Mouse (Mus musculus) adrenal gland, postnatal 14 days (tissue): Measurements from ENCODE around the gene Slc41a1. TPM values are rescaled to one million over a fixed set of nuclear protein-coding genes. Genes with fewer than 3 reads are reported as not detected.
"Not testable (repeated sequence)": the region's sequence is repeated elsewhere in the genome, so short reads cannot be mapped to it uniquely, and the experiment has no call there.

ENCODE experiments used
- DNase-seq: peaks from one replicate; pipeline ENCODE4 v3.0.0; 2021; ENCODE audit warnings: mixed read lengths
- long read RNA-seq, 2 experiments: library from polyadenylated mRNA; stranded (forward); transcript quantifications; one replicate each; pipeline ENCODE4 v2.0.0; 2021
- total RNA-seq: library from RNA; stranded (reverse); gene quantifications from 2 replicates; pipeline ENCODE4 v1.2.3, GENCODE M21; 2021

The Slc41a1 gene
- total RNA-seq = 35.2 and 52.6 TPM in 2 replicates
- long read RNA-seq, experiment 1, full-length matches to known transcripts = 4 of 15 reads
- long read RNA-seq, experiment 1, partial matches to known transcripts = 3 of 15 reads
- long read RNA-seq, experiment 1, other reads (novel, unspliced or antisense) = 8 of 15 reads
- long read RNA-seq, experiment 2, full-length matches to known transcripts = 7 of 17 reads
- long read RNA-seq, experiment 2, partial matches to known transcripts = 2 of 17 reads
- long read RNA-seq, experiment 2, other reads (novel, unspliced or antisense) = 8 of 17 reads

DNA sequence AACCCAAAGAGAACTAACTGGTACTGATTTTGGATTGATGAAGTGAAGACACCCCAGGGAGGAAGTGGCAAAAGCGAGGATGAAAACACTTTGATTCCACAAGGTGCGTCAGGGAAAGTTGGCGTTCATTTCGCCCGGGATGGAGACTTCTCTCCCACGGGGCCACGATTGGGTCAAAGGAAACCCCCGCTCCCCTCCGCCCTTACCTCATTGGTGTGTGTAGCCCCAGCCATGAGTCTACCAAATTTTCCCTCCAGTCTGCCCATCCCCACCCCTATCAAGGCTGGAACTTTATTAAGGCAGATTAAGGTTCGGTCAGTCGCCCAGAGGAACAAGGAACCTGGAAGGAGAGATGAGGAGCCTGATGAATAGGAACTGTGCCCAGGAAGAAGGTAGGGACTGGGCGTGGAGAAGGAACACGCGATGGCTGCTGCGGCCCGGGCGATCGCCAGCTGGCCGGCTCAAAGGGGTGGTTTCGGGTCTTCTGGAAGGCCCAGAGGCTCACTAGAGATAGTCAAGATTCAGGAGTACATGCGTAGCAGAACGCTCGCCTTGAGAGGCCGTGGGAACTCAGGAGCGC is at the start of gene Slc41a1:
Gene Slc41a1 (plus strand): TSS at position 287 of the 580 bp plus-strand sequence.
- no peak for DNase-seq

- DNase-seq = no peak
Observed at GRCm38 (mm10) chr1:131794591-131794990, 32.7 kb upstream of the Slc41a1 start.

- DNase-seq = no peak
Observed at GRCm38 (mm10) chr1:131795171-131795570, 32.1 kb upstream of the Slc41a1 start.

- DNase-seq = peak; percentile 85
Observed at GRCm38 (mm10) chr1:131797202-131797909, 29.9 kb upstream of the Slc41a1 start, which contains the start of gene Pm20d1. TSS of gene Pm20d1 (plus strand) at chr1:131797381.

DNA sequence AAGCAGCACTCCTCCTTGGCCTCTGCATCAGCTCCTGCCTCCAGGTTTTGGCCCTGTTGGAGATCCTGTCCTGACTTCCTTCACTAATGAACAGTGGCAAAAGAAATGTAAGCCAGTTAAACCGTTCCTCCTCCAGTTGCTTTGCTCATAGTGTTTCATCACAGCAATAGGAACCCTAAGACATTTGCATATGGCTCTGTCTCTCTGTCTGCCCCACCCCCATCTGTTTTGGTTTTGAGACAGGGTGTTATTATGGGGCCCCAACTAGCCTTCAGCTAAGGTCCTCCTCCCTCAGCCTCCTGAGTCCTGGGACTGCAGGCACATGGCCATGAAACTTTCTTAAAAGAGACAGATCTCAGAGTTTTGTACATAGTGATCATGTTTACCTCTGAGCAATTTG is 27.3 kb upstream of the Slc41a1 start:
- no peak for DNase-seq

DNA sequence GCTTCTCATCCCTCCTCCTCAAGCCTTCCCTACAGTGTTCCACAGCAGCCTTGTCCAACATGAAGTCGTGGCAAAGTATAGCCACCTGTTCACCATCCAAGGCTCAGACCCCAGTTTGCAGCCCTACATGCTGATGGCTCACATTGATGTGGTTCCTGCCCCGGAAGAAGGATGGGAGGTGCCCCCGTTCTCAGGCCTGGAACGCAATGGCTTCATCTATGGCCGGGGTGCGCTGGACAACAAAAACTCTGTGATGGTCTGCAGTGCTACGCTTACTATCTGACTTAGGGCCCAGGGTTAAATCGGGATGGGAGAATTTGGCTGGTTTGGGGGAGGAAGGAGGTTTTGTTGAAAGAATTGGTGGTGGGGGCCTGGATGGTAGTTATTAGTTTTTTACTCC is 26.2 kb upstream of the Slc41a1 start:
- no peak for DNase-seq

DNA sequence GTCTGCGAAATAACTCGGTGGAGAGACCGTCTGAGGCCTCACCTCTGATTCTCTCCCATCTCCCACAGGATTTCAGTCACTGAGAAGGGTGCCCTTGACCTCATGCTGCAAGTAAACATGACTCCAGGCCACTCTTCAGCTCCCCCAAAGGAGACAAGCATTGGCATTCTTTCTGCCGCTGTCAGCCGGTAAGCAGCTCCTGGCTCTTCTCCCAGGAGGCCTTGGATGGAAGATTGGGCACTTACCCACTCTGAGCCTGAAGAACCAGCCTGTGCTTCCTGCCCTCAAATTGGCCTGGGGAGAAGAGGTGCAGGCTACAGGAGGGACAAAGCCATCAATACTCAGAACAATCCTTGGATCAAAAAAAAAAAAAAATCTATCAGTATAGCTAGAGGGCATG is 24.6 kb upstream of the Slc41a1 start:
- DNase-seq = peak; percentile 44

GRCm38 (mm10) chr1:131804166-131804565 is 23.1 kb upstream of the Slc41a1 start:
- no peak for DNase-seq

DNA sequence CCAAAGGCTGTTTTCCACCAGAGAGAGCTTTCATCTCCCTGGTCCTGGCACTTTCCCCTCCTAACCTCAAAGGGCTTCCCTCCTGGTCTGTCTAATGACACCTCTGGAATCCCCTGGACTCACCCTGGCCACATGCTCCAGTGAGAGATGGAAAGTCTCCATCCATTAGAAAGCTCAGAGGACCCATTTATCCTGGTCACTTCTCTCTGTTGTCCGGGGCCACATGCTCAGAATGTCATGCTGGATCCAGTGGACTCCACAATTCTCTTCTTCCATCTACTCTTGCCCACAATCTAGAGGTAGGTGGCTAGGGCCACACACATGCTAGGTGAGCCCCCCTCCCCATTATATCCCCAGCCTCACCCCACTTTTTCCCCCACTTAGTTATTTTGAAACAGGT is 18.3 kb upstream of the Slc41a1 start:
- no peak for DNase-seq

GRCm38 (mm10) chr1:131809651-131810050 is 17.6 kb upstream of the Slc41a1 start:
- no peak for DNase-seq

GRCm38 (mm10) chr1:131811393-131811792 is 15.9 kb upstream of the Slc41a1 start:
- DNase-seq = no peak

DNA sequence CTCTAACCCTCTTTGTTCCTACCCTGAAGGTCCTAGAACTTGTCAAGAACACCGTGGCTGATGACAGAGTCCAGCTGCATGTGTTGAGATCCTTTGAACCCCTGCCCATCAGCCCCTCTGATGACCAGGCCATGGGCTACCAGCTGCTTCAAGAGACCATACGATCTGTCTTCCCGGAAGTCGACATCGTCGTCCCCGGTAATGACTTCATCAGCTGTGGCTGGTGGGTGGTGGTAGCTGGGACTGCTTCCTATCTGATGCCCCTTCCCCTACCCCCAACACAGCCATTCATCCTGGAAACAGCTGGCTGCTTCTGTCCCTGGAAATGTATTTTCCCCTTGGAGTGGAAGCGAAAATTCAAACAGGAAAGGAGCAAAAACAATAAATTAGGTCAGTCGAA is 15.3 kb upstream of the Slc41a1 start:
- no peak for DNase-seq

- no peak for DNase-seq
Observed at GRCm38 (mm10) chr1:131812631-131813295, 14.5 kb upstream of the Slc41a1 start.

GRCm38 (mm10) chr1:131813731-131814130 is 13.6 kb upstream of the Slc41a1 start:
- no peak for DNase-seq

GRCm38 (mm10) chr1:131814191-131814590 is 13.1 kb upstream of the Slc41a1 start:
- no peak for DNase-seq

GRCm38 (mm10) chr1:131816886-131817285 is 10.4 kb upstream of the Slc41a1 start:
- DNase-seq = no peak

GRCm38 (mm10) chr1:131820353-131820752 is 6.9 kb upstream of the Slc41a1 start:
- not testable (repeated sequence) for DNase-seq

DNA sequence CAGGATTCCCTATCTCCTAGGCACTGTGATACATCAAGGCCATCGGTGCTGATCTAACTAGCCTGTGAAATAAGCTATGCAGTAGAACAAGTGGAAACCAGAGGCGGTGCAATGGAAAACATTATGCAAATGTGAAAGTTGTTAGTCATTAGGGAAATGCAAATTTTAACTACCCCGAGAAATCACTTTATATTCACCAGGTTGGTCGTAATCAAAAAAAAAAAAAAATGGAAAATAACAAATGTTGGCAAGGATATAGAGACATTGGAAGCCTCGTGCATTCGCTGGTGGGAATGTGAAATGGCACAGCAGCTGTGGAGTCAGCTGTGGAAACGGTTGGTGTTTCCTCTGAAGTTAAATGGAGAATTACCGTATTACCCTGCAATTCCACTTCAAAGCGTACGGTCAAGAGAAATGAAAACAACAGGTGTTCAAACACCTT is 6.4 kb upstream of the Slc41a1 start:
- no peak for DNase-seq

- no peak for DNase-seq
Observed at GRCm38 (mm10) chr1:131822292-131822691, 5.0 kb upstream of the Slc41a1 start.

GRCm38 (mm10) chr1:131822856-131823492 is 4.3 kb upstream of the Slc41a1 start:
- no peak for DNase-seq

GRCm38 (mm10) chr1:131823563-131823962 is 3.7 kb upstream of the Slc41a1 start:
- no peak for DNase-seq

DNA sequence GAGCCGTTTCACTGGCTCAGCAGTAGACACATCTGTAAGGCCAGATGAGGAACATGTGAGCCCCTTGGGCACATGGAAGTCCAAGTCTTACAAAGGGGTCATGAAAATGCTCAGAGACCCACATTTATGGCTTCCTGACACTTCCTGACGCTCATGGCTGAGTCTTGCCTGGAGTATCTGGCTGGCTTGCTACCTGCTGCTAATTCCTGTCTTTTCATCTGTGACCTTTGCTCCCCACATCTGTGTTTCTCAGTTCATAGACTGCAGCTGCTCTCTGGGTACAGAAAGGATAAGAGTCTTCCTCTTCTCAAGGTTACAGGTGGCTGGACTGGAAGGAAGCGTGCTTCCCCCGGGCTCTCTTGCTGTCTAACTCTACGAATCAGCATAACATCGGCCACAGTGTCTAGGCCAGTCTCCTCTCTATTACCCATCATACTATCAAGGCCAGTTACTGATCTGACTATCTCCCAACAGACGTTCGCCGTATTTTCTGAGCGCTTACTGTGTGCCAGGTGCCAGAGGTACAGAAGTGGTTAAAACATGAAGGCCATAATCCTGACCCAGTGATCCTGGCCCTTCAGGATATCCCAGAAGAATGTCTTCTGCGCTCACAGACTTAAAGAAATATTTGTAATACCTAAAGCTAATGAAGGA is 2.6 kb upstream of the Slc41a1 start:
- no peak for DNase-seq
